Mouse (Mus musculus): ENCODE measurements around the gene Pth1r.
A peak's percentile ranks its signal among the peaks of the same experiment; 100 is the strongest.

DNA sequence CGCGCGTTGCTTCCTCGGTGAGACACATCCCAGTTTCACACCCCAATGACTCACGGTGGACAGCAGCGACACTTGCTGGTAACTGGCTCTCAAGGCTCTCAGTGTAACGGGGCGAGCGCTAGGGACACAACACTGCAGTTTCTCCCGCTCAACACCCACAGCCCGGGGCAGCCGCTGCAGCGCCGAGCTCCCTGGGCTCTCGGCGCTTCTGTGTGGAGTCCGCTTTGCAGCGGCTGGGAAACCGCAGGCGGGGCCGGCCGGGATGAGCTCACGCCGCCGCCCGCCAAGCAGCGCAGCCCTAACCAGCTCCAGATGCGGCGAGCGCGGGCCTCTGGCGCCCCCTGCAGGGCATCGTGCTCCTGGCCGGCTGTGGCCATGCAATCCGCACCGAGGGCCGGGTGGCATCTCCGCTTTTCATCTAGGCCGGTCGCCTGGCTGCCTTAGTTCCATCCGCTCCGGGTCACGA, 34.3 kb upstream of the Pth1r start:
- TF ChIP-seq CTCF (IDR thresholded peaks at IDR 0.05; ENCODE audit: low read depth): peak; percentile 83
- TF ChIP-seq EP300 (optimal IDR thresholded peaks at IDR 0.05): no peak

Data from stomach, postnatal 0 days (tissue).